20 mouse cellular contexts compared by ENCODE assay signal in the genomic region with DNA sequence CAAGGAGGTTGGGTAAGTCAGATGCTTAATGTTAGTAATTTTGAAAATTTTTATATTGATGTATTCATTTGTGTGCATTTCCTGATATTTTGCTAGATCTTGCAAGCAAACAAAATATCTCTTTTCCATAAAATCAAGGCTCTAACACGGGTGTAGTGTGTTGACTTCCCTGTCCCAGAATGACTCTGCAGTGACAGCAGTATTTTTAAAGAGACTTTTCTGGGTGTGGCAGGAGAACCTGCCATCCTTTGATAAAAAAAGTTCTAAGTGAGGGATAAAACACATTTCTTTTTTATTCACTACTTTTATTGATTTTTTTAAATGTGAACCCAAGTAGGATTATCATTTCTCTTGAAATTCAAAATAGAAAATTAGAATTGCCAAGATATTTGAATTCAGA. TPM values are rescaled to one million over a fixed set of nuclear protein-coding genes. Genes with fewer than 3 reads are reported as not detected.
DNase-seq lines count a peak whose midpoint lies in the region; ATAC-seq and TF ChIP-seq lines count a peak whose summit lies in the region.
"Had no signal": no experiment of that assay in that cellular context is flagged by ENCODE, and none has a peak within 500 bp of the region (broad histone marks: within the 10 kb centered on the region; RNA-seq: fewer than 3 reads in every experiment).

No protein-coding gene starts in this region.

- H3K27ac ChIP-seq in ES-Bruce4 (ENCODE audit: insufficient read depth, low read length): peak overlapping the region; percentile 51
- H3K27ac ChIP-seq in liver, embryonic 12.5 days: peak overlapping the region; percentile 31; the same call in 1 of the 2 replicates
- H3K27ac ChIP-seq in liver, embryonic 16.5 days (ENCODE audit: low read length): no peak overlapping the region
- H3K27ac ChIP-seq: embryonic facial prominence, embryonic 12.5 days; forebrain, embryonic 13.5 days; heart, adult 2 months; heart, embryonic 15.5 days; hindbrain, embryonic 10.5 days; hindbrain, embryonic 14.5 days had no signal

- no peaks in the 10 kb centered on the region for H3K27me3 ChIP-seq in ES-Bruce4 (ENCODE audit: control insufficient read depth, insufficient read depth, low read length, poor library complexity, severe bottlenecking)
- H3K27me3 ChIP-seq in liver, embryonic 12.5 days (replicated peaks): no peaks in the 10 kb centered on the region
- no peaks in the 10 kb centered on the region for H3K27me3 ChIP-seq in liver, embryonic 16.5 days (ENCODE audit: control insufficient read depth, insufficient read depth, low read depth, low read length)
- H3K27me3 ChIP-seq: embryonic facial prominence, embryonic 12.5 days; heart, embryonic 15.5 days had no signal

- ATAC-seq in liver, embryonic 12.5 days: peak; percentile 90
- ATAC-seq in liver, embryonic 16.5 days (ENCODE audit: low read depth): peak; percentile 90
- no peak for ATAC-seq in megakaryocyte, adult 5-6 weeks (ENCODE audit: poor library complexity, severe bottlenecking)
- ATAC-seq: forebrain, embryonic 13.5 days; forebrain, postnatal 0 days had no signal

- TF ChIP-seq POLR2A in ES-Bruce4 (IDR thresholded peaks at IDR 0.05; ENCODE audit: insufficient read depth, low read length): no peak

- peaks cover 6% of the 10 kb centered on the region for H3K4me1 ChIP-seq in ES-Bruce4 (ENCODE audit: control insufficient read depth, insufficient read depth, low read length)
- peaks cover 16% of the 10 kb centered on the region for H3K4me1 ChIP-seq in liver, embryonic 12.5 days
- peaks cover 7% of the 10 kb centered on the region for H3K4me1 ChIP-seq in liver, embryonic 16.5 days (ENCODE audit: control insufficient read depth, low read depth, low read length)

- no peak for TF ChIP-seq EP300 in ES-Bruce4 (IDR thresholded peaks at IDR 0.05; ENCODE audit: insufficient read depth, low read depth, low read length)

- peak; percentile 62 for DNase-seq in c-Kit-negative CD71-positive TER-119-positive erythroid progenitor cells, embryonic 14.5 days (ENCODE audit: low read depth, low spot score)
- no peak for DNase-seq in natural killer cell, adult 2 months (ENCODE audit: low spot score in 2 of 2)
- no peak for DNase-seq in kidney, adult 8-10 months
- DNase-seq: adrenal gland, postnatal 10 days; cerebellum, adult 8-10 months; cerebellum, postnatal 25 days; forebrain, postnatal 0 days; gastrocnemius, postnatal 14 days; heart, adult 2 months; heart, postnatal 14 days had no signal

- 26% methylated on average over 1 of the region's 1 CpGs for WGBS in liver, embryonic 12.5 days (ENCODE audit: insufficient replicate concordance)
- WGBS in liver, embryonic 16.5 days (ENCODE audit: insufficient replicate concordance): 24% methylated on average over 1 of the region's 1 CpGs

- H3K4me2 ChIP-seq in liver, embryonic 12.5 days: no peak overlapping the region
- 0 out of 2 replicates have a peak overlapping the region, but pooled peaks have one; percentile 9 for H3K4me2 ChIP-seq in liver, embryonic 16.5 days (ENCODE audit: low read depth, low read length)
- H3K4me2 ChIP-seq: embryonic facial prominence, embryonic 12.5 days; forebrain, embryonic 13.5 days; heart, embryonic 11.5 days; heart, embryonic 15.5 days; hindbrain, embryonic 14.5 days had no signal

- no peaks in the 10 kb centered on the region for H3K9me3 ChIP-seq in ES-Bruce4 (replicated peaks; ENCODE audit: control insufficient read depth, insufficient read depth, low read length, poor library complexity, severe bottlenecking)
- no peaks in the 10 kb centered on the region for H3K9me3 ChIP-seq in liver, embryonic 12.5 days (replicated peaks)
- no peaks in the 10 kb centered on the region for H3K9me3 ChIP-seq in liver, embryonic 16.5 days (replicated peaks; ENCODE audit: control insufficient read depth, low read length)
- H3K9me3 ChIP-seq: embryonic facial prominence, embryonic 12.5 days; forebrain, embryonic 13.5 days; heart, embryonic 15.5 days; hindbrain, embryonic 10.5 days had no signal

- H3K9ac ChIP-seq in ES-Bruce4 (ENCODE audit: low read depth, poor library complexity, severe bottlenecking): no peak overlapping the region
- H3K9ac ChIP-seq in liver, embryonic 12.5 days: no peak overlapping the region
- H3K9ac ChIP-seq in liver, embryonic 16.5 days (ENCODE audit: low read depth, low read length): no peak overlapping the region
- H3K9ac ChIP-seq: embryonic facial prominence, embryonic 12.5 days; forebrain, embryonic 13.5 days; forebrain, postnatal 0 days; heart, embryonic 15.5 days; hindbrain, embryonic 14.5 days had no signal

- no peak overlapping the region for H3K4me3 ChIP-seq in ES-Bruce4 (ENCODE audit: low read depth, low read length)
- no peak overlapping the region for H3K4me3 ChIP-seq in liver, embryonic 12.5 days
- no peak overlapping the region for H3K4me3 ChIP-seq in liver, embryonic 16.5 days (ENCODE audit: low read depth, low read length)
- H3K4me3 ChIP-seq: embryonic facial prominence, embryonic 12.5 days; forebrain, embryonic 13.5 days; heart, adult 2 months; heart, embryonic 15.5 days; hindbrain, embryonic 10.5 days had no signal

- H3K36me3 ChIP-seq in ES-Bruce4 (ENCODE audit: control insufficient read depth, insufficient read depth, low read length, poor library complexity, severe bottlenecking): no peaks in the 10 kb centered on the region
- H3K36me3 ChIP-seq in liver, embryonic 12.5 days: no peaks in the 10 kb centered on the region
- H3K36me3 ChIP-seq in liver, embryonic 16.5 days (ENCODE audit: control insufficient read depth, insufficient read depth): no peaks in the 10 kb centered on the region
- H3K36me3 ChIP-seq: embryonic facial prominence, embryonic 12.5 days; heart, embryonic 15.5 days; hindbrain, embryonic 10.5 days had no signal

- TF ChIP-seq CTCF in ES-Bruce4 (IDR thresholded peaks at IDR 0.05; ENCODE audit: low read depth, low read length): no peak

RNA-seq across cellular contexts. Expression of a gene that starts 42.2 kb away (rescaled TPM):
- polyA plus RNA-seq in ES-Bruce4 (2011; ENCODE audit: insufficient read depth, insufficient read length, low read depth, missing spikeins): 23.7 and 26.5 TPM in 2 replicates
- 61.4 and 71.0 TPM in 2 replicates for polyA plus RNA-seq in liver, embryonic 12.5 days (2016; fragmentation: Nextera tagmentation; extraction: Ambion mirVana)
- polyA plus RNA-seq in liver, embryonic 16.5 days (2015; fragmentation: Nextera tagmentation; extraction: Ambion mirVana): 92.3 and 93.3 TPM in 2 replicates
- 11.3 and 16.7 TPM in 2 replicates for total RNA-seq in megakaryocyte, adult 5-6 weeks (2015)
- total RNA-seq in megakaryocyte, adult 5-6 weeks (2017): 9.3 and 9.9 TPM in 2 replicates
